Mouse (Mus musculus): ENCODE results near the gene Ap3m1. TPM values are rescaled to one million over a fixed set of nuclear protein-coding genes. Genes with fewer than 3 reads are reported as not detected.

The Ap3m1 gene
- polyA plus RNA-seq, 1 experiment from 2014 or later = 73.8 TPM

- peaks cover 46% of the 10 kb centered on the region for H3K36me3 ChIP-seq
- H3K4me2 ChIP-seq = no peak overlapping the region
- H3K9me3 ChIP-seq (replicated peaks) = no peaks in the 10 kb centered on the region
- 85% methylated on average over 4 of the region's 4 CpGs for WGBS
- H3K9ac ChIP-seq (replicated peaks) = no peak overlapping the region
- ATAC-seq (ENCODE audit: low FRiP score) = no peak
- no peak overlapping the region for H3K4me3 ChIP-seq (replicated peaks)
- no peaks in the 10 kb centered on the region for H3K27me3 ChIP-seq (replicated peaks)
- H3K27ac ChIP-seq (replicated peaks) = no peak overlapping the region
- no peaks in the 10 kb centered on the region for H3K4me1 ChIP-seq
Measured at GRCm38 (mm10) chr14:21039623-21040022, 12.7 kb downstream of the Ap3m1 start.

- no peaks in the 10 kb centered on the region for H3K4me1 ChIP-seq
- H3K27ac ChIP-seq (replicated peaks) = no peak overlapping the region
- H3K4me3 ChIP-seq (replicated peaks) = no peak overlapping the region
- no peak for ATAC-seq (ENCODE audit: low FRiP score)
- H3K4me2 ChIP-seq = no peak overlapping the region
- no peaks in the 10 kb centered on the region for H3K27me3 ChIP-seq (replicated peaks)
- no peaks in the 10 kb centered on the region for H3K9me3 ChIP-seq (replicated peaks)
- H3K36me3 ChIP-seq = peaks cover 47% of the 10 kb centered on the region
- no peak overlapping the region for H3K9ac ChIP-seq (replicated peaks)
- 92% methylated on average over 12 of the region's 12 CpGs for WGBS
Measured at GRCm38 (mm10) chr14:21039077-21039476, 13.2 kb downstream of the Ap3m1 start.

- Histone ChIP-seq H3K36me3 (peaks cover 57% of the 10 kb centered on the region), H3K4me3 (replicated peaks) (no peak overlapping the region), H3K27ac (replicated peaks) (no peak overlapping the region), H3K4me1 (0 out of 2 replicates have a peak, but pooled peaks cover 2% of the 10 kb centered on the region), H3K4me2 (no peak overlapping the region), H3K27me3 (replicated peaks) (no peaks in the 10 kb centered on the region), H3K9ac (replicated peaks) (no peak overlapping the region), H3K9me3 (replicated peaks) (no peaks in the 10 kb centered on the region)
- WGBS = 94% methylated on average over 3 of the region's 3 CpGs
- ATAC-seq (ENCODE audit: low FRiP score) = no peak
Measured at GRCm38 (mm10) chr14:21034791-21035190, 17.5 kb downstream of the Ap3m1 start.

- Histone ChIP-seq H3K4me2 (no peak overlapping the region), H3K27ac (replicated peaks) (no peak overlapping the region), H3K4me1 (0 out of 2 replicates have a peak, but pooled peaks cover 2% of the 10 kb centered on the region), H3K9ac (replicated peaks) (no peak overlapping the region), H3K36me3 (peaks cover 57% of the 10 kb centered on the region), H3K4me3 (replicated peaks) (no peak overlapping the region), H3K9me3 (replicated peaks) (no peaks in the 10 kb centered on the region), H3K27me3 (replicated peaks) (no peaks in the 10 kb centered on the region)
- WGBS = 91% methylated on average over 4 of the region's 4 CpGs
- no peak for ATAC-seq (ENCODE audit: low FRiP score)
Measured at GRCm38 (mm10) chr14:21034271-21034670, 18.0 kb downstream of the Ap3m1 start.

GRCm38 (mm10) chr14:21031783-21032511 lies 20.4 kb downstream of the Ap3m1 start:
- Histone ChIP-seq H3K4me3 (replicated peaks) (no peak overlapping the region), H3K4me2 (no peak overlapping the region), H3K27ac (replicated peaks) (peak overlapping the region; percentile 11; the same call in 1 of the 2 replicates), H3K36me3 (peaks cover 52% of the 10 kb centered on the region), H3K27me3 (replicated peaks) (no peaks in the 10 kb centered on the region), H3K4me1 (0 out of 2 replicates have a peak, but pooled peaks cover 2% of the 10 kb centered on the region), H3K9me3 (replicated peaks) (no peaks in the 10 kb centered on the region), H3K9ac (replicated peaks) (no peak overlapping the region)
- 63% methylated on average over 6 of the region's 6 CpGs for WGBS
- ATAC-seq (ENCODE audit: low FRiP score) = peak; percentile 24; the same call in 1 of the 2 replicates

- Histone ChIP-seq H3K4me3 (replicated peaks) (no peak overlapping the region), H3K27me3 (replicated peaks) (no peaks in the 10 kb centered on the region), H3K9me3 (replicated peaks) (no peaks in the 10 kb centered on the region), H3K9ac (replicated peaks) (no peak overlapping the region), H3K4me2 (no peak overlapping the region), H3K4me1 (0 out of 2 replicates have a peak, but pooled peaks cover 2% of the 10 kb centered on the region), H3K27ac (replicated peaks) (no peak overlapping the region), H3K36me3 (peaks cover 54% of the 10 kb centered on the region)
- ATAC-seq (ENCODE audit: low FRiP score) = no peak
- 91% methylated on average over 11 of the region's 11 CpGs for WGBS
Measured at GRCm38 (mm10) chr14:21029025-21029659, 23.2 kb downstream of the Ap3m1 start.

GRCm38 (mm10) chr14:21027542-21027941 lies 24.8 kb downstream of the Ap3m1 start:
- Histone ChIP-seq H3K9me3 (replicated peaks) (no peaks in the 10 kb centered on the region), H3K36me3 (peaks cover 52% of the 10 kb centered on the region), H3K27ac (replicated peaks) (no peak overlapping the region), H3K4me1 (0 out of 2 replicates have a peak, but pooled peaks cover 2% of the 10 kb centered on the region), H3K27me3 (replicated peaks) (no peaks in the 10 kb centered on the region), H3K9ac (replicated peaks) (no peak overlapping the region), H3K4me2 (no peak overlapping the region), H3K4me3 (replicated peaks) (no peak overlapping the region)
- no peak for ATAC-seq (ENCODE audit: low FRiP score)

- Histone ChIP-seq H3K4me1 (no peaks in the 10 kb centered on the region), H3K36me3 (peaks cover 35% of the 10 kb centered on the region), H3K9ac (replicated peaks) (no peak overlapping the region), H3K4me2 (no peak overlapping the region), H3K4me3 (replicated peaks) (no peak overlapping the region), H3K27ac (replicated peaks) (no peak overlapping the region), H3K9me3 (replicated peaks) (no peaks in the 10 kb centered on the region), H3K27me3 (replicated peaks) (no peaks in the 10 kb centered on the region)
- WGBS = 88% methylated on average over 8 of the region's 8 CpGs
- ATAC-seq (ENCODE audit: low FRiP score) = no peak
Measured at GRCm38 (mm10) chr14:21020435-21020834, 31.9 kb downstream of the Ap3m1 start.

- H3K9ac ChIP-seq (replicated peaks) = no peak overlapping the region
- peaks cover 32% of the 10 kb centered on the region for H3K36me3 ChIP-seq
- no peak overlapping the region for H3K4me2 ChIP-seq
- H3K27me3 ChIP-seq (replicated peaks) = no peaks in the 10 kb centered on the region
- no peaks in the 10 kb centered on the region for H3K4me1 ChIP-seq
- no peak for ATAC-seq (ENCODE audit: low FRiP score)
- no peak overlapping the region for H3K27ac ChIP-seq (replicated peaks)
- no peak overlapping the region for H3K4me3 ChIP-seq (replicated peaks)
- 53% methylated on average over 3 of the region's 3 CpGs for WGBS
- no peaks in the 10 kb centered on the region for H3K9me3 ChIP-seq (replicated peaks)
Measured at GRCm38 (mm10) chr14:21018977-21019376, 33.3 kb downstream of the Ap3m1 start.

GRCm38 (mm10) chr14:21017871-21018270 lies 34.4 kb downstream of the Ap3m1 start:
- ATAC-seq (ENCODE audit: low FRiP score) = no peak
- no peaks in the 10 kb centered on the region for H3K27me3 ChIP-seq (replicated peaks)
- WGBS = 93% methylated on average over 5 of the region's 5 CpGs

GRCm38 (mm10) chr14:21013800-21014334 lies 38.4 kb downstream of the Ap3m1 start:
- Histone ChIP-seq H3K4me2 (no peak overlapping the region), H3K36me3 (peaks cover 13% of the 10 kb centered on the region), H3K4me1 (no peaks in the 10 kb centered on the region), H3K27ac (replicated peaks) (no peak overlapping the region), H3K27me3 (replicated peaks) (no peaks in the 10 kb centered on the region), H3K4me3 (replicated peaks) (no peak overlapping the region), H3K9ac (replicated peaks) (no peak overlapping the region), H3K9me3 (replicated peaks) (no peaks in the 10 kb centered on the region)
- ATAC-seq (ENCODE audit: low FRiP score) = no peak
- 84% methylated on average over 5 of the region's 5 CpGs for WGBS

More at GRCm38 (mm10) chr14:21017871-21018270, 34.4 kb downstream of the Ap3m1 start:
- Histone ChIP-seq H3K27ac (replicated peaks) (no peak overlapping the region), H3K4me3 (replicated peaks) (no peak overlapping the region), H3K9ac (replicated peaks) (no peak overlapping the region), H3K4me2 (no peak overlapping the region), H3K9me3 (replicated peaks) (no peaks in the 10 kb centered on the region), H3K4me1 (no peaks in the 10 kb centered on the region), H3K36me3 (peaks cover 25% of the 10 kb centered on the region)

GRCm38 (mm10) chr14:20999617-21000016 lies 52.7 kb downstream of the Ap3m1 start:
- WGBS = 84% methylated on average over 4 of the region's 4 CpGs
- H3K27ac ChIP-seq (replicated peaks) = no peak overlapping the region
- H3K4me3 ChIP-seq (replicated peaks) = no peak overlapping the region
- no peak overlapping the region for H3K4me2 ChIP-seq
- no peaks in the 10 kb centered on the region for H3K9me3 ChIP-seq (replicated peaks)
- peaks cover 3% of the 10 kb centered on the region; the same call in 1 of the 2 replicates for H3K36me3 ChIP-seq
- H3K4me1 ChIP-seq = no peaks in the 10 kb centered on the region
- no peak overlapping the region for H3K9ac ChIP-seq (replicated peaks)
- ATAC-seq (ENCODE audit: low FRiP score) = no peak
- no peaks in the 10 kb centered on the region for H3K27me3 ChIP-seq (replicated peaks)
